Mouse (Mus musculus) B cell, adult 67 days (primary cell): Measurements from ENCODE around the gene Tasp1. TPM values are rescaled to one million over a fixed set of nuclear protein-coding genes. Genes with fewer than 3 reads are reported as not detected.

Source experiments
- total RNA-seq, 2 experiments: library from RNA; stranded (reverse); gene quantifications; 4 replicates each; pipeline ENCODE4 v1.2.4; 2023

Gene Tasp1
- total RNA-seq = 10 to 100 TPM in 1 of 2 experiments, 1 to 10 TPM in 1; 9.2 to 11.5 TPM

DNA sequence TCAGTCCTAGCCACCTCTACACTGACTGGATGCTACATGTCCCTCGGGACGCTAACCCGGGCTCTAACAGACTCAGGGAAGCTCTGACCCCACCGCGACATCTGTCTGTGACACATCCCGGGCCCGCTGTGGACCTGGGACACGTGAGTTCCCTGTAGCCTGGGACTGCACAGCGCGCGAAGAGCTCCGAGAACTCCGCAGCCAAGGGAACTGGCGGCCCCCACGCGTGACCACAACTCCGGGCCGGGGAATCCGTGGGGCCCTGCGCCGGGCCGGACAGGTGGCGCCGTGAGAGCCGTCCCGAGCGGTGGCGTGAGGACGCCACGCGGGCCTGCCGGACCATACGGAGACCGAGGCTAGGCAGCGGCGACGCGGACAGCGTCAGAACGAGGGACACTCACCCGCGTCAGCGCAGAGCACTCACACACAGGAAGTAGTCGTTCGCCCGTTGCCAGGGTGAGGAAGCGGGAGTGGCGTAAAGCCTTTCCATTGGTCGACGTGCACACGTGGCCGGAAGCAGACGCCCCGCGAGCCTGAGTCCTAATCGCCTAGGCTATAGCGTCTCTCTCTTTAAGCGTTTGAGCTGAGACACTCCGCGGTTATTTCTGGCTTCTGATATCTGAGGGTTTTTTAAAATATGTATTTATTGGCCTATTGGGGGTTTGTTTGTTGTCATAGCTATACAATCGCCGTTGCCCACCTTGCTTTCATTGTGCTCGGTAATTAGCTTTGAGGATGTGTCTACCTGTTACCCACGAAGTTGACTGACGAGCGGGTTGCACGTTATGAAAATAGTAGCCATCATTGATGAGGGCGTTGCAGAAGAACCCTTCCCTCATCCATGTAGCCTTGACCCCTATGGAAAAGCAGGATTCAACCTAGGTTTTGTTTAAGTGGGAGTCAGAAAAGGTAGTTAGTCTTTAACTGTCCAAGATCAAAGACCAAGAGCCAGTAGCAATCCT, at the start of gene Tasp1:
Gene Tasp1, minus strand, starts transcription at position 453 of the 962 bp plus-strand sequence.

Other genes with a start within 250 kb of the Tasp1 start
- not detected for gene Gm17374, start 85.2 kb upstream of the Tasp1 start, total RNA-seq
- 10 to 100 TPM; 28.9 to 39.4 TPM for gene Esf1, start 103.8 kb upstream of the Tasp1 start, total RNA-seq
- gene Ndufaf5, start 103.8 kb upstream of the Tasp1 start, total RNA-seq = 10 to 100 TPM; 14.8 to 18.3 TPM